Mouse (Mus musculus) myocyte (in vitro differentiated cells): ENCODE results near the gene Prrt1.

Experiments used
- CEBPB ChIP-seq: IDR thresholded peaks from 2 replicates; pipeline ENCODE4 v1.6.1; 2011; ENCODE audit warnings: mild to moderate bottlenecking, moderate library complexity; ENCODE audit not compliant: poor library complexity, insufficient read depth, severe bottlenecking
- E2F4 ChIP-seq: IDR thresholded peaks from one replicate; pipeline ENCODE4 v1.6.1; 2011; ENCODE audit warnings: mild to moderate bottlenecking, control low read depth, moderate library complexity; ENCODE audit not compliant: insufficient read depth
- MAX ChIP-seq: IDR thresholded peaks from one replicate; pipeline ENCODE4 v1.6.1; 2011; ENCODE audit warnings: low read depth, mild to moderate bottlenecking, control low read depth
- MYOD1 ChIP-seq, 3 experiments: IDR thresholded peaks; one replicate each; pipeline ENCODE4 v1.6.1; 2011; ENCODE audit warnings: control low read depth in 2 of 3, low read depth in 2 of 3, mild to moderate bottlenecking in 2 of 3, moderate library complexity in 1 of 3; ENCODE audit not compliant: insufficient read length in 2 of 3, control insufficient read depth in 1 of 3
- POLR2A ChIP-seq: IDR thresholded peaks from one replicate; pipeline ENCODE4 v1.6.1; 2011; ENCODE audit warnings: low read depth, mild to moderate bottlenecking, control low read depth, moderate library complexity; ENCODE audit not compliant: insufficient read length
- SRF ChIP-seq: IDR thresholded peaks from one replicate; pipeline ENCODE4 v1.6.1; 2011; ENCODE audit warnings: low read depth; ENCODE audit not compliant: control insufficient read depth, insufficient read length
- TCF12 ChIP-seq: IDR thresholded peaks from one replicate; pipeline ENCODE4 v1.6.1; 2011; ENCODE audit warnings: mild to moderate bottlenecking, control low read depth; ENCODE audit not compliant: poor library complexity, insufficient read depth, severe bottlenecking

- TF ChIP-seq MYOD1 (IDR thresholded peaks at IDR 0.05; ENCODE audit: control insufficient read depth in 1 of 3, insufficient read length in 2 of 3, low read depth in 2 of 3) (no peak), SRF (no peak), POLR2A (no peak), CEBPB (no peak), E2F4 (no peak), MAX (no peak), TCF12 (no peak)
These were observed 2.3 kb downstream of the Prrt1 start for GRCm38 (mm10) chr17:34631647-34632046.
